Mouse (Mus musculus): Measurements from ENCODE around the gene Hps4.

The Hps4 gene

DNA sequence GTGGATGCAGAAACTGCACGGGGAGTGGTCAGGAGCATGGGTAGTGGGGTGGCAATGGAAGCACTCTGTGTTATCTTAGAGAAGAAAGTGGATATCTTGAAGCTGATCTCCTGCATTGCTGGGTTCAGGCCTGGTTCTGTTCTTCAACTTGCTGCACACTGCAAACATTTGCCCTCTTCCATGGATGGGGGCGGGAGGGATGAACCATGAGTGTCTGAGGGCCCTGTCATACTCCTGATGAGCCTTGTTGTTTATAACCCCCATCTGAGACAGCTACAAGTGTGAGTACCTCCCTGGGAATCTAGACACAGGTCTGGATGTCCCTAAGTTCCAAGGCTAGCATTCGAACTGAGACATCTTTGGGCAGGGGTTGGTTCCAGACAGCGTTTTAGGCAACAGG lies 21.5 kb upstream of the Hps4 start:
- peak in 1 of 2 experiments; percentile 73 for DNase-seq (ENCODE audit: inconsistent age in 2 of 2, low spot score in 1 of 2)

DNA sequence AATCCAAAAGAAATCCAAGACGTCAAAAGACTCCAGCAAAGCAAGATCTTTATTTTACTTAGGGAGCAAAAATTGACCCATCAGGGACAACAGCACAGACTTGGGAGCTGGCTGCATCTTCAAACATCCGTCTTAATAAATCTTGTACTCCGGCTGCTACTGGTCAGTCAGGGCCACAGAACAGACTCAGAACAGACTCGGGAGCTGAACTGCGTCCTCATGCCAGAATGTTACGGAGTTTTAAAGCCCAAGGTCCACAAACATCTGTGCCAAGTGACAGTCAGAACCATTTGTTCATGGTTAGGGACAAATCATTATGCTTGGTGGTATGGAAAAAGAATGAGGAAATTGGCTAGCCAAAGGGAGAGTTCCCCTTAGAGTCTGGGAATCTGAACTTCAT lies 19.6 kb upstream of the Hps4 start:
- peak; percentile 72 to 82 for DNase-seq (ENCODE audit: inconsistent age in 2 of 2, low spot score in 1 of 2)

DNA sequence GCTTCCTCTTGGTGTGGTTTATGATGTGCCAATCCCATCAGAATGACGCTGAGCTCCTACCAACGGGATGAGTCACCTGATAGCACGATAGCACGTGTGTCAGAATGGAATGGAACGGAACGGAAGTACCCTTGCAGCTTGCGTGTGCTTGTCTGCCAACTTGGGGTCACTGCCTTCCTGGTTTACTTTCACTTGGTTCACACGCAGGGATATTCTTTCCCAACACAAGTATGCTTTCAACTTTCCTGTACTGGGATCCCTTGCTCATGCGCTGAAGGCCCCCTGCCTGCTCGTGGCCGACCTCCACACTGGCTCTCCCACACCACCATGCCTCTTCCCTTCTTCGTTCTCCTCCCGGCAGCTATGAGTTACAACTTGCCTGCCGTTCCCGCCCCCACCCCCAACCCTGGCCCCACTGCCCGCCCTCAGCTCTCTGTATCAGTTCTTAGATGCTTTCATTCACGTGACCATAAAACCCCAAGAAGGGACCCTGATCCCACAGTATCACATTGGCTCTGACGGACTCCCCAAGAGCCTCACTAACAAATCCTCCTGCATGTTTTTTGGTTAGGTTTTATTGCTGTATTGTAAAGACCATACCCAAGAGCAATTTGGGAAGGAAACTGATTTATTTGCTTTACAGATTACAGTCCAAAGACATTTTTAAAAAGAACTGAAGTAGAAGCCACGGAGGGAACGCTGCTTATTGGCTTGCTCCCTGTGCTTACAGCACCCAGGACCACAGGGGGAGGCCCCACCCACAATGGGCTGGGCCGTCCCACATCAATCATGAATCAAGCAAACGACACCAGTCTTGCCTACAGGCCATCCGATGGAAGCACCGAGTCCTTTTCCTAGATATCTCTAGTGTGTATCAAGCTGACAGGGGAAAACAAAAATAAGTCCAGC lies 18.0 kb upstream of the Hps4 start:
- peak; percentile 84 to 90 for DNase-seq (ENCODE audit: inconsistent age in 2 of 2, low spot score in 1 of 2)

DNA sequence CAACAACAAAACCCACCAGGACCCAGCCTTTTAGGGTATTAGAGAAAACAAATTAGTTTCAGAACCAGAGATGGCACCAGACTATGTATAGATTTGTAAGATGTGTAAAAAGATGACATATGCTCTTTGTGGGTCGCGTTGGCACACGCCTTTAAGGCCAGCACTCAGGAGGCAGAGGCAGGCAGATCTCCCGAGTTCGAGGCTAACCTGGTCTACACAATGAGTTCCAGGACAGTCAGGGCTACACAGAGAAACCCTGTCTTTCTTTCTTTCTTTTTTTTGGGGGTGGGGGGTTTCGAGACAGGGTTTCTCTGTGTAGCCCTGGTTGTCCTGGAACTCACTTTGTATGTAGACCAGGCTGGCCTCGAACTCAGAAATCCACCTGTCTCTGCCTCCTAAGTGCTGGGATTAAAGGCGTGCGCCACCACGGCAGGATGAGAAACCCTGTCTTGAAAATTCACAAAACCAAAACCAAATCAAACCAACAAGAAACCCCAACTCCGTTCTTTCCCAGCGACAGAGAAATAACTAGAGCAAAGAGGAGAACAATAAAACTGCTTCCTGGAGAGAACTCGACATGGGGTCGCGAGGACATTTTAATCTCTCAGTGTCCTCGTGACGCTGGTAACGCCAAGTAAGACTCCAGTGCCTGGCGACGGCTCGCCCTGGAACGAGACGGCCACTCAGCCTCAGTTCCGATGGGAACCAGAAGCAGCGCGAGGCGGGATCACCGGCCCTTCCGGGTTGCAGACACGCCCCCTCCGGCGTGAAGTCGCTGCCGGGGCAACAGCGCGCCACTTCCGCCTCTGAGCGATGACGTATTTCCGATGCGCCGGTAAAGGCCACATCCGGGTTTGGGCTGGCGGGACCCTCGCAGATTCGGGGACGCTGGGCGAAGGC lies 17.1 kb upstream of the Hps4 start, which contains the start of gene Tfip11:
Gene Tfip11, plus strand, starts transcription at position 813 of the 900 bp plus-strand sequence.
- DNase-seq (ENCODE audit: inconsistent age in 2 of 2, low spot score in 1 of 2) = peak; percentile 97 to 98

DNA sequence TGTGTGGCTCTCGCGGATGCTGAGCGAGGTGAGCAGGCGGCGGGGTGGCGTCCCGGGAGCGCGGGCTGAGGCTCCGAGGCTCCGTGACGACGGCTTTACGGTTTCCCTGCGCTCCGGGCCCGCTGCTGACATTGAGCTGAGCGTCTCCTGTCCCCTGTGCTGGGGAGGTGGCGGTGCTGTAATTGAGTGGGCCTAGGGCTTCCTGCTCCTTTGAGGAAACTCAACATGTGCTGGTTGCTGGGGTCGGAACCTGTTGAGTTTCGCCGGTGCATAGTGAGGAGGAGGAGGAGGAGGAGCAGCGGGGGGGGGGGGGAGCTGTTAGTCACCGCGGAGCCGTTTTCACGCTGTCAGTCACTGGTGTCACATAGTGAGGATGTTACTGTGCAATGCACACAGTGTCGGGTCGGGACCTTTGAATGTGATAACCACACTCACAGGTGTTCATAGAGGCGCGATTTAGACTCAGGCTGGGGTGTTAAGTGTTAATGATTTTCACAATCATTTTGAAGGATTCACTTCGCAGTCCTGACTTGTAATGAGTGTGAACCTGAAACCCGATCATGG lies 16.4 kb upstream of the Hps4 start:
- DNase-seq (ENCODE audit: inconsistent age in 2 of 2, low spot score in 1 of 2) = no peak

DNA sequence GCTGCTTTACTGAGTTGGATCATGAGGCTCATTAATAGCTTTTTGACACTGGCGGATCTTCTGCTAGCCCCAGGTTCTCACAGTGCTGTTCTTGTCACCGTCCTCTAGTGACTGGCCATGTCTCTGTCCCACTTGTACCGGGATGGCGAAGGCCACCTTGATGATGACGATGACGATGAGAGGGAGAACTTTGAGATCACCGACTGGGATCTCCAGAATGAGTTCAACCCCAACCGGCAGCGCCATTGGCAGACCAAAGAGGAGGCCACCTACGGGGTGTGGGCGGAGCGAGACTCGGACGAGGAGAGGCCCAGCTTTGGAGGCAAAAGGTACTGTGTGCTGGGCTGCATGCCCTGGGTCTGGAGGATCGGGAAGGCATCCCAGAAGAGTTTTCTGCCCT lies 15.0 kb upstream of the Hps4 start:
- DNase-seq (ENCODE audit: inconsistent age in 2 of 2, low spot score in 1 of 2) = no peak

DNA sequence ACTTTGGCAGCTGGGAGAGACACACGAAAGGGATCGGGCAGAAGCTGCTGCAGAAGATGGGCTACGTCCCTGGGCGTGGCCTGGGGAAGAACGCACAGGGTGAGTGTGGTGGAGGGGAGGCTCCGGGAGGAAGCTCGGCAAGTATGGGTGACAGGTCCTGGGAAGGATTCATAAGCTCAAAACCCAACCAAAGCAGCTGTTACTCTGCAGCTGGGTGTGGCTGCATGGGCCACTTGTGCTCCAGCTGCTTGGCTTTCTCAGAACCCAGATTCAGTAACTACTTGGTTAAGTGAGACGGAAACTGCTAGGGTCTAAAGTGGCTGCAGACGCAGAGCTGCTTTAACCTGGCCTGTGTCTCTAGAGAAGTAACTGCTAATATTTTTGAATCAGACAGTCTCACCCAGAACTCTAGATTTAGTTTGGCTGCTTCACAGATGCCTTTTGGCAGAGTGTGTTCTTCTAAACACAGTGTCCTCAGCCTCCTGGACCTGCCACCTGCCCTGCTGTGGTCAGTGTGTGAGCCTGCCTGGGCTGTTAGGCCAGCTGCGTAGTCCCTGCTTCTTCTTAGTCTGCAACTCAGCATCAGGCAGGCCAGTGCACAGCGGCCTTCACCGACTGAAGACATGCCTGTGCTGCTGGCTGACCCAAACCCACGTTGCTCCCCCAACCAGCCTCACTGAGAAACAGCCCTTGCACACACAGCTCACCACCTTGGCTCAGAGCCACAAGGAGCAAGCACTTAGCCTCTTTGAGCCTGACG lies 12.9 kb upstream of the Hps4 start:
- no peak for DNase-seq (ENCODE audit: inconsistent age in 2 of 2, low spot score in 1 of 2)

DNA sequence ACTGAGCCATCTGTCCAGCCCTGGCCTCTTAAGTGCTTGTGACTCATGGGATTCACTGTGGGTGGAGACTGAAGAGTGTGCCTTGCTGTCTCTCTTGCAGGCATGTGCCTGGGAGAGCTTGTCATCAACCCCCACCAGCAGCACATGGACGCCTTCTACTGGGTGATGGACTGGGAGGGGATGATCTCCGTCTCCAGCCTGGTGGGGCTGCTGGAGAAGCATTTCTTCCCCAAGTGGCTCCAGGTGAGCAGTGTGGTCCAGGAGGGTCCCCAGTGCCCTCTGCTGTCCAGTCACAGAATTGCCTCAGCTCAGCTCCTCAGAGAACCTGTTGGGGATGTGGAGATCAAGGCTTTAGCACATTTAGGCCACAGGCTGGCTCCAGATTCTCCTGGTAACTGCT lies 7.4 kb upstream of the Hps4 start:
- peak; percentile 74 to 88 for DNase-seq (ENCODE audit: inconsistent age in 2 of 2, low spot score in 1 of 2)

DNA sequence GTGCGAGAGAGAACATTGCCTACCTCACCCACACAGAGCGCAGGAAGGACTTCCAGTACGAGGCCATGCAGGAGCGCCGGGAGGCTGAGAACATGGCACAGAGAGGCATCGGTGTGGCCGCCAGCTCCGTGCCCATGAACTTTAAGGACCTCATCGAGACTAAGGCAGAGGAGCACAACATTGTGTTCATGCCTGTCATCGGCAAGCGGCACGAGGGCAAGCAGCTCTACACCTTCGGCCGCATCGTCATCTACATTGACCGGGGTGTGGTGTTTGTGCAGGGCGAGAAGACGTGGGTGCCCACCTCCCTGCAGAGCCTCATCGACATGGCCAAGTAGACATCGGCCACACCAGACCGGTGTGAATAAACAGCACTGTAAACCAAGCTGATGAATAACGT lies 5.9 kb upstream of the Hps4 start:
- no peak for DNase-seq (ENCODE audit: inconsistent age in 2 of 2, low spot score in 1 of 2)

DNA sequence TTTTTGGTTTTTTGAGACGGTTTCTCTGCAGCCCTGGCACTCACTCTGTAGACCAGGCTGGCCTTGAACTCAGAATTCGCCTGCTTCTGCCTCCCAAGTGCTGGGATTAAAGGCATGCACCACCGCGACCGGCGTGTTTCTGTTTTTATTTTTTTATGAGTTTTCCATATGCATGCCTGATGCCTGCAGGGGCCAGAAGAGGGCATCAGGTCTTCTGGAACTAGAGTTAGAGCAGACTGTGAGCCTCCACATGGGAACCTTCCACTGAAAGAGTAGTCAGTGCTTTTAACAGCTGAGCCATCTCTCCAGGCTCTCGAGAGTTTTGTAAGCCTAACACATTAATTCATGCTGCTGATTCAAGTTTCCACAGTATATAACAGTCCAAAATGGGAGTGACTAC lies 3.7 kb upstream of the Hps4 start:
- no peak for DNase-seq (ENCODE audit: inconsistent age in 2 of 2, low spot score in 1 of 2)

DNA sequence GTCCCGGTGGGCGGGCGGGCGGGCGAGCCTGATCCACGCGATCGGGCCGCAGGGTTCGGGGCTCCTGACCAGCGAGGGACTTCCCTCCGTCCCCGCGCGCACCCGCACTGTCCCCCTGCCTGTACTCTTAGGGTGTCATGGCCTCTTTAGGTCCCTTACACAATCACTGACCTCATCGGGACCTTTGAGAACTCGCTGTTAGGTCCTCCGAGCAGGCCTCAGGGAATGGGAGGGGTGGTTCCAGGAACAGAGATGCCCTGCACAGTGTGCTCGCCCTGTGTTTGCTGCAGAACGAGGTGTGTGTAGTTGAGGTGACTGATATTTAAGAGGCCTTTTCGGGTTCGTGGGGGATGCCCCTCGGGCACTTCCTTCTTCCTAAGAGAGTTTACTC lies 317 bp downstream of the Hps4 start:
- peak; percentile 73 to 86 for DNase-seq (ENCODE audit: inconsistent age in 2 of 2, low spot score in 1 of 2)

DNA sequence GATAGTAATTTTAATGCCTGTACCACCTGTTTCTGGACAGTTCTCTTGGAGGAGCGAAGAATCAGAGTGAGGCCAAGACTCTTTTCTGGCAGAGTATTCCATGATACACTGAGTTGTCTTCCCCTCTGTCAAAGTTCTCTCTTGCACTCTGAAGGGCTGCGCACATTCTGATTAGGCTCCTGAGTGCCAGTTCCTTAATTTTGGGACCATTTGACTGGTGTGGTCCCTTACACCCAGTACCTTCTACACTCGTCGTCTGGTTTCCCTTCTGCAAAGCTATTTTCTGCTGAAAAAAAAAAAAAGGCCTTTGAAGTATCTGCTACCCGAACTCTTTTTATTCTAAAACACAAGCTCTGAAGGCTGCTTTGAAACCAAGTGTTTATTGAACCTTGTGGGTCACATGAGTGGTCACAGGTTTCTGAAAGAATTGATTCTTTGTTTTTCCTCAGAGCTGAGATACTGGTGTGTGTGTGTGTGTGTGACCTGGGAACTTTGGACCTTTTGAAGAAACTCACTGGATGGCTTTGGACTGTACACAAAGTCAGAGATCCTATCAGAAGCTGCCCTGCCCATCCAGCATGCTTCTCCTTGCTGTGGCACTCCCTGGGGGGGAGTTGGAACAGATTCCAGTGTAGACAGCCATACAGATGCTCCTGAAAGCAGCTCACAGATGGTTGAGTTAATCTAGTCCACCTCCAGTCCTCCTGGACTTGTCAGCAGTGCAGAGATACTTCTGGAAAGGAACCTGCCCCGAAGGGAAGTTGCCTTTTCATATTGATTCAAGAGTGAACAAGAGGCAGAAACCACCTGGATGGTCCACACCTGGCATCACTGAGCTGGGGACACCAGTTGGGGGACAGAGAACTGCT lies 1.4 kb downstream of the Hps4 start:
- no peak for DNase-seq (ENCODE audit: inconsistent age in 2 of 2, low spot score in 1 of 2)

DNA sequence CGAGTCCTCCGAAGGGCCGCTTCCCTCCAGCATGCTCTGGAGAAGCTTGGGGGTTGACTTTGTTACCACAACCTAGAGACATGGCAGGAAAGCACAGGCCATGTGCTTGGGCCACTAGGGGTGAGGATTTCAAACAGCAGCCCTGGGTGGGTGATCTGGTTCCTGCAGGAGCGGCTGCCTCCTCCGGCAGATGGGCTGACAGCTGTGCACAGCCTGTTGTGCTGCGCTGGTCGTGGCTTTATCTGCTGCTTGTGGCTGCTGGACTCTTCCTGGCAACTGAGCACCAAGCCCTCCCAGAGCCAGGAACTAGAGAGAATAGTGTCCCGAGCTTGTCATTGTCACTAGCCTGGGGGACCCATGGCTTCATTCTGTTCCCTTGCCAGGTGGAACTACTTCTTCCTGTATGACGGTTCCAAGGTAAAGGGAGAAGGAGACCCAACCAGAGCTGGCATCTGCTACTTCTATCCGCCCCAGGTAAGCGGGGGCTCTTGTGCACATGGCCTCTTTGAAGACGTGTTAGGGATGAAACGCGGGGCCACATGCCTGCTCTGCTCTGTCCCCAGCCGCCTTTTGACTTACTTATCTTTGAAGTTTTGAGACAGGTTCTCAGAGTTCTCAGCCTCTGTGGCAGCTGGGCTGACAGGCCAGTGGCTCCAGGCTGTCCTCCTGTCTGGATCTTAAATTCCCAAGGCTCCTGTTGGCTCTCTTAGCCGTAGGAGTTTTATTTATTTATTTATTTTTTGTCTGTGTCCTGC lies 3.5 kb downstream of the Hps4 start:
- DNase-seq (ENCODE audit: inconsistent age in 2 of 2, low spot score in 1 of 2) = no peak

DNA sequence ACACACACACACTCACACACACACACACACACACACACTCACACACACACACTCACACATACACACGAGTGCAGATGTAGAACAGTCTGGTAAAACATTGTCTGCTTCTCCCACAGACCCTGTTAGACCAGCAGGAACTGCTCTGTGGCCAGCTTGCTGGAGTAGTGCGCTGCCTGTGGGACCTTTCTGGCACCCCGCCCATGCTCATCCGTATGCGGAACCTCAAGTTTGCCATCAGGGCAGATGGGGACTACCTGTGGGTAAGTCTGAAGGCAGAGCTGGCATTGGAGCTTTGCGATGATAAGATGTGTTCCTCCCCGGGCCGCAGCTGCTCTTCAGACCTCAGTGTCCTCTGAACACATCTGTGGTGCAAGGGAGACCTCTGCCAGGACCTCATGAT lies 6.3 kb downstream of the Hps4 start:
- no peak for DNase-seq (ENCODE audit: inconsistent age in 2 of 2, low spot score in 1 of 2)

DNA sequence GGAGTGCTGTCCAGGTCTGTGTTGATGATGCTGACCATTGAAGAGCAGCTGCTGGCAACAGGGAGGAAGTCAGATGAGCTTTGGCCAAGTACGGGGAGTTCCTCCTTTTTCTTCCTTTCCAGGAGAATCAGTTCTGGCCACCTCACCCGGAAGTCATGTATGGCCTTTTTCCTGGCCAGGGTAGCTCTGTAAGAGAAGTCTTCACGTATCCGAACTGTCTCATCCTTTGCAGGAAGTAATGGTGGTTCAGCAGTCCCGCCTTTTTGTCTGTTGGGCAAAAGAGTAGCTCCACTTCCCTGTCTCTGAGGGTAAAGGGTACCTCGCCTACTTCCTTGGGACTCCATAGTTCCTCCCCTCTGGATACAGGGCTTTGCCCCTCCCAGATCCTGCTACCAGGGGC lies 12.6 kb downstream of the Hps4 start:
- DNase-seq (ENCODE audit: inconsistent age in 2 of 2, low spot score in 1 of 2) = peak in 1 of 2 experiments; percentile 37

DNA sequence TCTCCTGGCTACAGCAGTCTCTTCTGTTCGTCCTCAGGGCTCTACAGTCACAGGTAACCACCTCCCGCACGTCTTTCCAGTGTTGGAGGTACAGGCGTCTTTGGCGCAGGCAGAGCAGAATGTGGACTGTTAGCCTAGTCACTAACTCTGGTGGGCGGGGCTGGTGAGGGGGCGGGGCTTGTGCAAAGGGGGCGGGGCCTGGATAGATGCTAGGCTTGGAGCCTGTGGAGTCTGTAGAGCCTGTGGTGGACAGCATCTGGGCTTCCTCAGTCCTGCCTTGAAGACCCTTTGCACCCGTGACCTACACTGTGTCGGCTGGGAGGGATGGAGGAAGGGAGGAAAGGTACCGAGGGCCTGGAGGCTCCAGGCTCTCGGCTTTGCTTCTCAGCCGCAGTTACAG lies 13.0 kb downstream of the Hps4 start, which contains the start of gene Gm6583:
Gene Gm6583, minus strand, starts transcription at position 124 of the 400 bp plus-strand sequence.
- peak in 1 of 2 experiments; percentile 32 for DNase-seq (ENCODE audit: inconsistent age in 2 of 2, low spot score in 1 of 2)

DNA sequence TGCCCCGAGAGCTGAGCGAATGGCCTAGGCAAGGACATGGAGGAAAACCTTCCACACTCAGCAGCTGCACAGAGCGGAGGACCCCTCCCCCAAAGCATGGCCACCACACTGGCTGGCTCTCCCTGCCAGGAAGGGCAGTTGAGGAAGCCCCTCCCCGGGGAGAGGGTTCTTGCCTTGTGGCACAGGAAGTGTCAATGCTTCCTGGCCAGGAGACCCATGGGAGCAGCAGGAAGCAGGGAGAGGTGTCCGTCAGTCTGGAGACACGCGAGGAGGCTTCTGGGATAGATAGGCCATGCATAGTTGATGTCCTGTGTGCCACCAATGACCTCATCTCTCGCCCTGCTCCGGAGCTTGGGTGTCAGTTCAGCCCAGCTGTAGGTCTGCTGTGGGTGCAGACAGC lies 13.4 kb downstream of the Hps4 start:
- peak; percentile 39 to 44 for DNase-seq (ENCODE audit: inconsistent age in 2 of 2, low spot score in 1 of 2)

DNA sequence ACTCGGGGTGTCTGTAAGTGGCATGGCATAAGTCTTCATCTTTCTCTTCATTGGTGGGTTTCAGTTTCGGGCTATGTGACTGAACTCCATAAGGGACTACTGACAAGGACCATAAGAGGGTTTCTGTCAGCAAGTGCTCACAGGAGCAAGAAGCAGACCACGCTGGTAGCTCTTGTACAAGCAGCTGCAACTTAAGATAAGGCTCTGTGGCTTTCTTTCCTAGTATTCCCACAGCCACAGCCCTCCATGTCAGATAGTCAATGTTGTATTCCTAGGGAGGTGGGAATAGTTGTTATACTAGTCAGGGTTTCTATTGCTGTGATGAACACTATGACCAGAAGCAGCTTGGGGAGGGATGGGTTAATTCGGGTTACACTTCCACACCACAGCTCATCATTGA lies 16.6 kb downstream of the Hps4 start:
- no peak for DNase-seq (ENCODE audit: inconsistent age in 2 of 2, low spot score in 1 of 2)

DNA sequence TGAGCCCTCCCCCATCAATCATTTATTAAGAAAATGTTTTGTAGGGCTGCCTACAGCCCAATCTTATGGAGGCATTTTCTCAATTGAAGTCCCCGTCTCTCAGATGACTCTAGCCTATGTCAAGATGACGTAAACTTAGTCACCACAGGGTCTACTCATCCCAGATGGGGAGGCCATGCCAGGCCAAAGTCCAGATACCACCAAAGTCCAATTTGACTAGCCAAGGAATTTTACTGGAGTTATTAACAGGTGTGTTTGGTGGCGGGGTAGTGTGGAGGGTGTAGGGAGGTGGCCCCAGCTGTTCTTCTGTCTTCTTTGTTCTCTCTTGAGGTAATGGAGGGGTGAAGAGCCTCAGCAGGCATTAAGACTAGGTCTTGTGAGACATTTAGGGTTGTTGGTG lies 17.2 kb downstream of the Hps4 start:
- DNase-seq (ENCODE audit: inconsistent age in 2 of 2, low spot score in 1 of 2) = no peak
